Mouse (Mus musculus): ENCODE data around the gene Olfr653. TPM values are rescaled to one million over a fixed set of nuclear protein-coding genes. Genes with fewer than 3 reads are reported as not detected.

Olfr653 gene
- not detected for polyA plus RNA-seq (2012; fragmentation: generic; extraction: Trizol)
- long read RNA-seq, experiment 1 = 0 reads
- long read RNA-seq, experiment 2 = 0 reads

- Histone ChIP-seq H3K79me3 (ENCODE audit: low read depth) (no peaks in the 10 kb centered on the region), H3ac (ENCODE audit: control insufficient read depth, insufficient read length, low read depth) (no peak within 1 kb of the TSS), H3K27me3 (ENCODE audit: control insufficient read depth, insufficient read depth, insufficient read length) (no peaks in the 10 kb centered on the region), H3K36me3 (ENCODE audit: control insufficient read depth, insufficient read depth) (no peaks in the 10 kb centered on the region), H3K79me2 (ENCODE audit: control insufficient read depth, insufficient read depth) (no peaks in the 10 kb centered on the region), H3K4me3 (ENCODE audit: insufficient read depth, poor library complexity, severe bottlenecking) (no peak within 1 kb of the TSS)
- TF ChIP-seq MYOG (IDR thresholded peaks at IDR 0.05; ENCODE audit: control insufficient read depth, extremely low read depth, insufficient read length) = no peak
- TF ChIP-seq MAX (IDR thresholded peaks at IDR 0.05) = no peak
- no peak for TF ChIP-seq CEBPB (IDR thresholded peaks at IDR 0.05; ENCODE audit: low read depth)
- no peak for TF ChIP-seq FOSL1 (IDR thresholded peaks at IDR 0.05; ENCODE audit: insufficient read depth, low read length, poor library complexity, severe bottlenecking)
- TF ChIP-seq USF1 (IDR thresholded peaks at IDR 0.05; ENCODE audit: low read depth) = no peak
- no peak for TF ChIP-seq CTCF (IDR thresholded peaks at IDR 0.05; ENCODE audit: control insufficient read depth, insufficient read depth, insufficient read length)
- no peak for TF ChIP-seq MYOD1 (IDR thresholded peaks at IDR 0.05; ENCODE audit: control insufficient read depth, insufficient read length, low read depth)
Measured at GRCm38 (mm10) chr7:104577014-104577413, at the start of gene Olfr653. Gene Olfr653 (plus strand): TSS chr7:104577314.

GRCm38 (mm10) chr7:104549833-104550232, 27.3 kb upstream of the Olfr653 start, which contains the start of gene Olfr651:
Gene Olfr651 (plus strand): TSS chr7:104550133.
- Histone ChIP-seq H3K79me2 (ENCODE audit: control insufficient read depth, insufficient read depth) (no peaks in the 10 kb centered on the region), H3ac (ENCODE audit: control insufficient read depth, insufficient read length, low read depth) (no peak within 1 kb of the TSS), H3K4me3 (ENCODE audit: insufficient read depth, poor library complexity, severe bottlenecking) (no peak within 1 kb of the TSS), H3K79me3 (ENCODE audit: low read depth) (no peaks in the 10 kb centered on the region), H3K27me3 (ENCODE audit: control insufficient read depth, insufficient read depth, insufficient read length) (no peaks in the 10 kb centered on the region), H3K36me3 (ENCODE audit: control insufficient read depth, insufficient read depth) (no peaks in the 10 kb centered on the region)
- TF ChIP-seq MYOD1 (IDR thresholded peaks at IDR 0.05; ENCODE audit: control insufficient read depth, insufficient read length, low read depth) (no peak), MAX (IDR thresholded peaks at IDR 0.05) (no peak), MYOG (IDR thresholded peaks at IDR 0.05; ENCODE audit: control insufficient read depth, extremely low read depth, insufficient read length) (no peak), CEBPB (IDR thresholded peaks at IDR 0.05; ENCODE audit: low read depth) (no peak), FOSL1 (IDR thresholded peaks at IDR 0.05; ENCODE audit: insufficient read depth, low read length, poor library complexity, severe bottlenecking) (no peak), USF1 (IDR thresholded peaks at IDR 0.05; ENCODE audit: low read depth) (no peak), CTCF (IDR thresholded peaks at IDR 0.05; ENCODE audit: control insufficient read depth, insufficient read depth, insufficient read length) (no peak)

GRCm38 (mm10) chr7:104552700-104553099, 24.4 kb upstream of the Olfr653 start:
- Histone ChIP-seq H3K4me3 (ENCODE audit: insufficient read depth, poor library complexity, severe bottlenecking) (no peak overlapping the region), H3K36me3 (ENCODE audit: control insufficient read depth, insufficient read depth) (no peaks in the 10 kb centered on the region), H3K27me3 (ENCODE audit: control insufficient read depth, insufficient read depth, insufficient read length) (no peaks in the 10 kb centered on the region), H3K79me2 (ENCODE audit: control insufficient read depth, insufficient read depth) (no peaks in the 10 kb centered on the region), H3K79me3 (ENCODE audit: low read depth) (no peaks in the 10 kb centered on the region), H3ac (ENCODE audit: control insufficient read depth, insufficient read length, low read depth) (no peak overlapping the region)
- TF ChIP-seq MAX (IDR thresholded peaks at IDR 0.05) (no peak), MYOG (IDR thresholded peaks at IDR 0.05; ENCODE audit: control insufficient read depth, extremely low read depth, insufficient read length) (no peak), USF1 (IDR thresholded peaks at IDR 0.05; ENCODE audit: low read depth) (no peak), FOSL1 (IDR thresholded peaks at IDR 0.05; ENCODE audit: insufficient read depth, low read length, poor library complexity, severe bottlenecking) (no peak), MYOD1 (IDR thresholded peaks at IDR 0.05; ENCODE audit: control insufficient read depth, insufficient read length, low read depth) (no peak), CTCF (IDR thresholded peaks at IDR 0.05; ENCODE audit: control insufficient read depth, insufficient read depth, insufficient read length) (no peak), CEBPB (IDR thresholded peaks at IDR 0.05; ENCODE audit: low read depth) (no peak)

- Histone ChIP-seq H3K36me3 (ENCODE audit: control insufficient read depth, insufficient read depth) (no peaks in the 10 kb centered on the region), H3K79me2 (ENCODE audit: control insufficient read depth, insufficient read depth) (no peaks in the 10 kb centered on the region), H3K27me3 (ENCODE audit: control insufficient read depth, insufficient read depth, insufficient read length) (no peaks in the 10 kb centered on the region), H3K4me3 (ENCODE audit: insufficient read depth, poor library complexity, severe bottlenecking) (no peak within 1 kb of the TSS), H3ac (ENCODE audit: control insufficient read depth, insufficient read length, low read depth) (no peak within 1 kb of the TSS), H3K79me3 (ENCODE audit: low read depth) (no peaks in the 10 kb centered on the region)
- TF ChIP-seq USF1 (IDR thresholded peaks at IDR 0.05; ENCODE audit: low read depth) (no peak), MYOD1 (IDR thresholded peaks at IDR 0.05; ENCODE audit: control insufficient read depth, insufficient read length, low read depth) (no peak), CEBPB (IDR thresholded peaks at IDR 0.05; ENCODE audit: low read depth) (no peak), MYOG (IDR thresholded peaks at IDR 0.05; ENCODE audit: control insufficient read depth, extremely low read depth, insufficient read length) (no peak), CTCF (IDR thresholded peaks at IDR 0.05; ENCODE audit: control insufficient read depth, insufficient read depth, insufficient read length) (no peak), MAX (IDR thresholded peaks at IDR 0.05) (no peak), FOSL1 (IDR thresholded peaks at IDR 0.05; ENCODE audit: insufficient read depth, low read length, poor library complexity, severe bottlenecking) (no peak)
Measured at GRCm38 (mm10) chr7:104560601-104561000, 16.5 kb upstream of the Olfr653 start, which contains the start of gene Olfr652. Gene Olfr652 (plus strand): TSS chr7:104560901.

- Histone ChIP-seq H3ac (ENCODE audit: control insufficient read depth, insufficient read length, low read depth) (no peak overlapping the region), H3K79me3 (ENCODE audit: low read depth) (no peaks in the 10 kb centered on the region), H3K27me3 (ENCODE audit: control insufficient read depth, insufficient read depth, insufficient read length) (no peaks in the 10 kb centered on the region), H3K79me2 (ENCODE audit: control insufficient read depth, insufficient read depth) (no peaks in the 10 kb centered on the region), H3K36me3 (ENCODE audit: control insufficient read depth, insufficient read depth) (no peaks in the 10 kb centered on the region), H3K4me3 (ENCODE audit: insufficient read depth, poor library complexity, severe bottlenecking) (no peak overlapping the region)
- no peak for TF ChIP-seq USF1 (IDR thresholded peaks at IDR 0.05; ENCODE audit: low read depth)
- no peak for TF ChIP-seq MYOG (IDR thresholded peaks at IDR 0.05; ENCODE audit: control insufficient read depth, extremely low read depth, insufficient read length)
- TF ChIP-seq FOSL1 (IDR thresholded peaks at IDR 0.05; ENCODE audit: insufficient read depth, low read length, poor library complexity, severe bottlenecking) = no peak
- no peak for TF ChIP-seq CEBPB (IDR thresholded peaks at IDR 0.05; ENCODE audit: low read depth)
Measured at GRCm38 (mm10) chr7:104580846-104581245, 3.7 kb downstream of the Olfr653 start.

GRCm38 (mm10) chr7:104581429-104581828, 4.3 kb downstream of the Olfr653 start:
- H3K27me3 ChIP-seq (ENCODE audit: control insufficient read depth, insufficient read depth, insufficient read length) = no peaks in the 10 kb centered on the region
- no peak for TF ChIP-seq USF1 (IDR thresholded peaks at IDR 0.05; ENCODE audit: low read depth)
- no peak for TF ChIP-seq MYOD1 (IDR thresholded peaks at IDR 0.05; ENCODE audit: control insufficient read depth, insufficient read length, low read depth)
- TF ChIP-seq FOSL1 (IDR thresholded peaks at IDR 0.05; ENCODE audit: insufficient read depth, low read length, poor library complexity, severe bottlenecking) = no peak
- TF ChIP-seq MYOG (IDR thresholded peaks at IDR 0.05; ENCODE audit: control insufficient read depth, extremely low read depth, insufficient read length) = no peak
- no peak for TF ChIP-seq MAX (IDR thresholded peaks at IDR 0.05)
- H3K79me2 ChIP-seq (ENCODE audit: control insufficient read depth, insufficient read depth) = no peaks in the 10 kb centered on the region
- no peak overlapping the region for H3K4me3 ChIP-seq (ENCODE audit: insufficient read depth, poor library complexity, severe bottlenecking)
- H3K36me3 ChIP-seq (ENCODE audit: control insufficient read depth, insufficient read depth) = no peaks in the 10 kb centered on the region
- no peaks in the 10 kb centered on the region for H3K79me3 ChIP-seq (ENCODE audit: low read depth)
- H3ac ChIP-seq (ENCODE audit: control insufficient read depth, insufficient read length, low read depth) = no peak overlapping the region

Data from C2C12 (cell line).